Mouse (Mus musculus): ENCODE measurements around the gene Mylk3.

GRCm38 (mm10) chr8:85301941-85302340, 84.2 kb downstream of the Mylk3 start:
- no peak for TF ChIP-seq CTCF (IDR thresholded peaks at IDR 0.05; ENCODE audit: insufficient read depth, low read length)
- no peak for TF ChIP-seq POLR2A (IDR thresholded peaks at IDR 0.05; ENCODE audit: borderline replicate concordance, extremely low read depth, low read depth, low read length)

All from lung, adult 2 months (tissue).